Mouse (Mus musculus): ENCODE measurements around the gene Man1a2.

GRCm38 (mm10) chr3:100731347-100731746 lies 46.0 kb upstream of the Man1a2 start:
- TF ChIP-seq CTCF (IDR thresholded peaks at IDR 0.05; ENCODE audit: borderline replicate concordance, control insufficient read depth, extremely low read depth, insufficient read depth, low read length, poor library complexity), result no peak
- no peak for TF ChIP-seq POLR2A (IDR thresholded peaks at IDR 0.05; ENCODE audit: control insufficient read depth, extremely low read depth, insufficient read depth, low read length, poor library complexity)
